Mouse (Mus musculus) monocyte, adult 5-6 weeks (primary cell): ENCODE measurements around the gene Myl6. TPM values are rescaled to one million over a fixed set of nuclear protein-coding genes. Genes with fewer than 3 reads are reported as not detected.

Experiments used
- ATAC-seq: fragments of 153-309, 156-312 bp; replicated peaks from 2 replicates; pipeline ENCODE4 v1.8.0; 2017; ENCODE audit warnings: mild to moderate bottlenecking; ENCODE audit not compliant: low TSS enrichment, insufficient number of reproducible peaks, severe bottlenecking, poor library complexity, low FRiP score
- total RNA-seq: library from RNA; stranded (forward); fragments of 200-1000, 200-491, 200-594 nt; gene quantifications from 3 replicates; pipeline ENCODE4 v1.2.3, GENCODE M21; 2017

Gene Myl6
- total RNA-seq, 1 experiment from 2014 or later, result 2,315 TPM

DNA sequence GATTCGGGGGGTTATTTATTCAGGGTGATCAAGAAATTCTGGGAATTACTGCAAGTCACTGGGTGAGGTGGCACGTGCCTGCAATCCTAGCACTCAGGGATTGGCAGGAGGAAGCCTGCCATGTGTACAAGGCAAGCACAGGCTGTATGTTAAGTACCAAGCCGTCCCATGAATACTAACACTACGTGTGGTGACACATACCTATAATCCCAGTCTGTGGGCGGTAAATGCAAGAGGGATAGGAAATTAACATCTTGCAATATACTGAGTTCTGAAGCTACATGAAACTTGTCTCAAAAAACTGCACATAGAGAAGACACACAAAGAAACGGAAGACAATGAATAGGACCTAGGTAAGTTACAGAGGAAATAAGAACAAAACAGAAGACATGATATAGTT lies 42.9 kb downstream of the Myl6 start:
- no peak for ATAC-seq

DNA sequence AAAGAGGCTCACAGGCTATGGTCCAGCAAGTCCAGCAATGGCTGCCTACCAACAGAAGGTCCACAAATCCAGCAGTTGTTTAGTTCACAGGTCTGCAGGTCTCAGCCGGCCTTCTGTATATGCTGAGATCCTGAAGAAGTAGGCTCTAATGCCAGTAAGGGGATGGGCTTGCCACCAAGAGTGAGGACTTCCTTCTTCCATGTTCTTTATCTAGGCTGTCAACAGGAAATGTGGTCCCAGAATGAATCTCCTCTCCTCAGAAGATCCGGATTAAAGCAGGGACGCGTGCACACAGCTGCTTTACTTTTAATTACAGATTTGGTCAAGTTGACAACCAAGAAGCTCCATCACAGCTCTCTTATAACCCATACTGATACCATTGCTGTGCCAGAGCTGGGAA lies 48.5 kb downstream of the Myl6 start:
- no peak for ATAC-seq

DNA sequence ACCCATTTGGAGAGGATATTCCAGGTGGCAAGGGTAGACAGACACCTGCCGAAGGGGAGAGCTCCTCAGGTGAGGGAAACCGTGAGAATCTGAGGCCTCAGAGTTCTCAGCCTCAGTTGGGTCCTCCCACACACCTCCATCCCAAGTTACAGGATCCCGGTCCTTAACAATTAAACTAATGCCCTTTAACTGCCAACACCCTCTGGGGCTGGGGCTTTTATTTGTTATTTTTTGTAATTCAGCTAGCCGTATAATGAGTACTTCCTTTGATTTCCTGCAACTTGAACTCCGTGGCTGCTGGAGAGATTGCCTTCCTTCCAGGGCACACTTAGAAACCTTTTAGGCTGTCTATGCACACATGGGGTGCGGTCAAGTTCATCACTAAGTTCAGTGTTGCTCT lies 49.6 kb downstream of the Myl6 start:
- ATAC-seq, result no peak

DNA sequence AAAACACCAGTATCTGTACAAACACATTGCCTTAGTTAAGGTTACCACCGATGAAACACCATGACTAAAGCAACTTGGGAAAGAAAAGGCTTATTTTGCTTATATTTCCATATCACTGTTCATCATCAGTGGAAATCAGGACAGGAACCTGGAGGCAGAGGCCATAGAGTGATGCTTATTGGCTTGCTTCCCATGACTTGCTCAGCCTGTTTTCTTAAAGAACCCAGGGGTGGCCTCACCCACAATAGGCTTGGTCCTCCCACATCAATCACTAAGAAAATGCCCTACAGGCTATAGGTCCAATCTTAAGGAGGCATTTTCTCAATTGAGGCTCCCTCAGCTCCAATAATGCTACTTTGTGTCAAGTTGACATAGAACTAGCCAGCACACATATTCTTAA lies 51.2 kb downstream of the Myl6 start:
- ATAC-seq, result no peak

DNA sequence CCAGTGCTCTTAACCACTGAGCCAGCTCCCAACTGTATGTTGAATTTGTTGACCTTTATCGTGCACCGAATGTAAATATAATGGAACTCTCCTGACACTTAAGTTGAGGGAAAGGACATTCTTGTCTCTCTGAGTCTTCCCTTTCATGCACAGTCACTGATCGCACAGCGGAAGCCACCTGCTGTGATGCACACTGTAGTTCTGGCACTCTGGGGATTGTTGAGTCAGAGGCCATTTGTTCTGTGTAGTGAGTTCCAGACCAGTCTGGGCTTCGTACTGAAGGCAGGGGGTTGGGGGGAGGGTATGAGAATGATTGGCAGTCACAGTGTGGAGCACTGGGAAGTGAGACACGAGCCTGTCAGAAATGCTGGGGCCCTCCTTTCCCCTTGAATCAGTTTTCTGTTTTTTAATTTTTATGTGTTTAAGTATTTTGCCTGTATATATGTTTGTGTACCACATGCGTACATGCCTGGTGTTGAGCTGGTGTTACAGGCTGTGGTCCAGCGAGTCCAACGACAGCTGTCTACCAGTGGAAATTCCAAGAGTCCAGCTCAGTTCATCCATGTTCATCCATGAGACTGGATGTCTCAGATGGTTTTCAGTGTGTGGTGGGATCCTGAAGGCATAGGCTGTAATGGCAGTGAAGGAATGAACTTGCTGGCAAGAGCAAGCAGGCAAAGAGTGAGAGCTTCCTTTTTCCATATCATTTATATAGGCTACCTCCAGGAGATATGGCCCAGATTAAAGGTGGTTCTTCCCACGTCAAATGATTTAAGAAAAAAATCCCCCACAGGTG lies 52.4 kb downstream of the Myl6 start:
- no peak for ATAC-seq

Other genes with a start within 250 kb of the Myl6 start
- gene Apon, start 240.0 kb downstream of the Myl6 start, total RNA-seq, result not detected in 3 replicates
- gene Apof, start 225.5 kb downstream of the Myl6 start, total RNA-seq, result 0.39 TPM in 1 of 3 replicates, not detected in the others
- gene Stat2, start 223.6 kb downstream of the Myl6 start, total RNA-seq, result 17.5 to 30.8 TPM (median 30.3 TPM) in 3 replicates
- gene Il23a, start 195.4 kb downstream of the Myl6 start, total RNA-seq, result not detected in 3 replicates
- 12.1 to 21.8 TPM (median 14.6 TPM) in 3 replicates for gene Pan2, start 190.8 kb downstream of the Myl6 start, total RNA-seq
- gene Cnpy2, start 171.7 kb downstream of the Myl6 start, total RNA-seq, result 31.0 to 45.3 TPM (median 42.6 TPM) in 3 replicates
- 72.5 to 84.0 TPM (median 77.3 TPM) in 3 replicates for gene Cs, start 156.4 kb downstream of the Myl6 start, total RNA-seq
- gene Coq10a, start 125.1 kb downstream of the Myl6 start, total RNA-seq, result 18.2 to 21.9 TPM (median 19.4 TPM) in 3 replicates
- 6.5 to 18.2 TPM (median 8.3 TPM) in 3 replicates for gene Ankrd52, start 117.0 kb downstream of the Myl6 start, total RNA-seq
- gene Slc39a5, start 92.9 kb downstream of the Myl6 start, total RNA-seq, result not detected in 3 replicates
- gene Nabp2, start 82.7 kb downstream of the Myl6 start, total RNA-seq, result 34.6 to 49.4 TPM (median 44.2 TPM) in 3 replicates
- 16.2 to 36.8 TPM (median 28.3 TPM) in 3 replicates for gene Rnf41, start 82.5 kb downstream of the Myl6 start, total RNA-seq
- 53.3 to 103 TPM (median 61.2 TPM) in 3 replicates for gene Smarcc2, start 34.9 kb downstream of the Myl6 start, total RNA-seq
- gene Myl6b, start 4.5 kb upstream of the Myl6 start, total RNA-seq, result not detected in 3 replicates
- 135 to 345 TPM (median 157 TPM) in 3 replicates for gene Esyt1, start 31.7 kb upstream of the Myl6 start, total RNA-seq
- 16.1 to 26.5 TPM (median 19.1 TPM) in 3 replicates for gene Zc3h10, start 53.6 kb upstream of the Myl6 start, total RNA-seq
- 2,103 to 2,260 TPM (median 2,168 TPM) in 3 replicates for gene Rpl41, start 55.2 kb upstream of the Myl6 start, total RNA-seq
- gene Pa2g4, start 71.8 kb upstream of the Myl6 start, total RNA-seq, result 37.2 to 74.1 TPM (median 47.8 TPM) in 3 replicates
- 1.4 to 3.3 TPM (median 2.8 TPM) in 3 replicates for gene Erbb3, start 95.5 kb upstream of the Myl6 start, total RNA-seq
- gene Rps26, start 132.6 kb upstream of the Myl6 start, total RNA-seq, result 224 to 301 TPM (median 295 TPM) in 3 replicates
- not detected in 3 replicates for gene Ikzf4, start 151.8 kb upstream of the Myl6 start, total RNA-seq
- 4.6 to 10.7 TPM (median 6.1 TPM) in 3 replicates for gene Suox, start 179.9 kb upstream of the Myl6 start, total RNA-seq
- gene Rab5b, start 202.1 kb upstream of the Myl6 start, total RNA-seq, result 64.1 to 81.0 TPM (median 72.7 TPM) in 3 replicates
- not detected in 3 replicates for gene Pmel, start 210.1 kb upstream of the Myl6 start, total RNA-seq
- gene Cdk2, start 210.9 kb upstream of the Myl6 start, total RNA-seq, result 14.5 to 21.4 TPM (median 19.5 TPM) in 3 replicates